Mouse (Mus musculus): ENCODE data around the gene Ebf1.

The Ebf1 gene

GRCm38 (mm10) chr11:44894798-44895197 lies 277.7 kb downstream of the Ebf1 start:
- no peak for DNase-seq (ENCODE audit: extremely low read depth, low read depth)

GRCm38 (mm10) chr11:44895893-44896292 lies 278.8 kb downstream of the Ebf1 start:
- DNase-seq (ENCODE audit: extremely low read depth, low read depth) = no peak

GRCm38 (mm10) chr11:44897140-44897665 lies 280.1 kb downstream of the Ebf1 start:
- DNase-seq (ENCODE audit: extremely low read depth, low read depth) = no peak

GRCm38 (mm10) chr11:44899554-44899953 lies 282.4 kb downstream of the Ebf1 start:
- DNase-seq (ENCODE audit: extremely low read depth, low read depth) = no peak

- DNase-seq (ENCODE audit: extremely low read depth, low read depth) = no peak
Measured at GRCm38 (mm10) chr11:44899965-44900364, 282.8 kb downstream of the Ebf1 start.

- DNase-seq (ENCODE audit: extremely low read depth, low read depth) = no peak
Measured at GRCm38 (mm10) chr11:44900496-44900895, 283.4 kb downstream of the Ebf1 start.

GRCm38 (mm10) chr11:44901715-44902114 lies 284.6 kb downstream of the Ebf1 start:
- DNase-seq (ENCODE audit: extremely low read depth, low read depth) = no peak

- DNase-seq (ENCODE audit: extremely low read depth, low read depth) = no peak
Measured at GRCm38 (mm10) chr11:44902165-44902564, 285.0 kb downstream of the Ebf1 start.

GRCm38 (mm10) chr11:44904121-44904520 lies 287.0 kb downstream of the Ebf1 start:
- DNase-seq (ENCODE audit: extremely low read depth, low read depth) = no peak

- DNase-seq (ENCODE audit: extremely low read depth, low read depth) = no peak
Measured at GRCm38 (mm10) chr11:44906456-44906855, 289.3 kb downstream of the Ebf1 start.

GRCm38 (mm10) chr11:44911765-44912164 lies 294.6 kb downstream of the Ebf1 start:
- DNase-seq (ENCODE audit: extremely low read depth, low read depth) = no peak

GRCm38 (mm10) chr11:44913806-44914205 lies 296.7 kb downstream of the Ebf1 start:
- no peak for DNase-seq (ENCODE audit: extremely low read depth, low read depth)

- no peak for DNase-seq (ENCODE audit: extremely low read depth, low read depth)
Measured at GRCm38 (mm10) chr11:44917059-44917458, 299.9 kb downstream of the Ebf1 start.

GRCm38 (mm10) chr11:44923138-44923537 lies 306.0 kb downstream of the Ebf1 start:
- DNase-seq (ENCODE audit: extremely low read depth, low read depth) = no peak

GRCm38 (mm10) chr11:44923868-44924508 lies 306.9 kb downstream of the Ebf1 start:
- no peak for DNase-seq (ENCODE audit: extremely low read depth, low read depth)

GRCm38 (mm10) chr11:44924896-44925295 lies 307.8 kb downstream of the Ebf1 start:
- DNase-seq (ENCODE audit: extremely low read depth, low read depth) = no peak

- no peak for DNase-seq (ENCODE audit: extremely low read depth, low read depth)
Measured at GRCm38 (mm10) chr11:44925806-44926525, 308.8 kb downstream of the Ebf1 start.

- DNase-seq (ENCODE audit: extremely low read depth, low read depth) = no peak
Measured at GRCm38 (mm10) chr11:44928403-44928802, 311.3 kb downstream of the Ebf1 start.

- DNase-seq (ENCODE audit: extremely low read depth, low read depth) = no peak
Measured at GRCm38 (mm10) chr11:44932942-44933483, 315.9 kb downstream of the Ebf1 start.

- DNase-seq (ENCODE audit: extremely low read depth, low read depth) = no peak
Measured at GRCm38 (mm10) chr11:44943781-44944180, 326.7 kb downstream of the Ebf1 start.

GRCm38 (mm10) chr11:44944401-44944800 lies 327.3 kb downstream of the Ebf1 start:
- DNase-seq (ENCODE audit: extremely low read depth, low read depth) = no peak

GRCm38 (mm10) chr11:44946618-44947017 lies 329.5 kb downstream of the Ebf1 start:
- DNase-seq (ENCODE audit: extremely low read depth, low read depth) = no peak
